ENCODE assay signal across 24 mouse cellular contexts in the genomic region with DNA sequence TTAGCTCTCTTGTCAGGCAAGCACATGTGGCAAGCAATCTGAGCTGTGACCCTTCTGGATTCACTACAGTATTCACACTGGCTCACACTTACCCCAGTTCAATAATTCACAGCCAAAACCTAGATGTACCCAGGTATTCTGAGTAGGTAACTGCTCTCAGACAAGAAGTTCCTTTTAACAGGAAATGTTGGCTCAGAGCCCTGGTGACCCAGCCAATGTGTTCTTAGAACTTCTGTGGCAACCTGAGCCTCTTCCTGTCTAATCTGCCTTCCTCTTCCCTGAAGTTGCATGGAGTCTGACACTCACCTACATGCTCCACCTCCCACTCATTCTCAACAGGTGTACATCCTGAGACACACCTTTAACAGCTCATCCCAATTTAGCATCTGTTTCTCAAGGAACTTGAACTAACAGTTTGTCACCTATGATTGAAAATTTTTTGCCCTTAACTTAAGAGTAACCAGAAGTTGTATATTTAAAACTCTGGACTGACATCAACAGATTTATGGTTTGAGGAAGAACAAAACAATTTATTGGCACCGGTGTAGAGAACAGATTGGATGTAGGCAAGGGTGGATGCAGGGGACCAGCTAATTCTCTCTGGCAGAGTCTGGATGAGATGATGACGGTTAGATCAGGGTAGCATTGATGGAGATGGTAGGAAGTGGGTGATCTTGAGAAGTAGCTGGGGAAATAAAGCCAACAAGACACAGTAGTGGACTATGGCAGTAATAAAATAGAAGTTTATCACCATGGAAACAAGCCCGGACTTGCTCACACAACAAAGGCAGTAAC. TPM values are rescaled to one million over a fixed set of nuclear protein-coding genes. Genes with fewer than 3 reads are reported as not detected.
DNase-seq lines count a peak whose midpoint lies in the region; ATAC-seq and TF ChIP-seq lines count a peak whose summit lies in the region.
"Had no signal": no experiment of that assay in that cellular context is flagged by ENCODE, and none has a peak within 500 bp of the region (broad histone marks: within the 10 kb centered on the region; RNA-seq: fewer than 3 reads in every experiment).

No protein-coding gene starts in this region.

- H3K4me2 ChIP-seq in kidney, embryonic 16.5 days (replicated peaks; ENCODE audit: low read depth, low read length): no peak overlapping the region
- H3K4me2 ChIP-seq: embryonic facial prominence, embryonic 15.5 days; heart, embryonic 11.5 days; hindbrain, embryonic 15.5 days had no signal

- 0 out of 2 replicates have a peak, but pooled peaks have one; percentile 35 for ATAC-seq in kidney, embryonic 16.5 days (ENCODE audit: low FRiP score, low TSS enrichment)
- ATAC-seq in activated CD4-positive, CD25-positive, alpha-beta regulatory T cell, adult 4 months: no peak
- ATAC-seq: forebrain, embryonic 14.5 days; Patski had no signal

- 69% methylated on average over 3 of the region's 3 CpGs for WGBS in kidney, adult 2 months
- WGBS in kidney, embryonic 16.5 days: 73% methylated on average over 3 of the region's 3 CpGs

- no peak for TF ChIP-seq POLR2A in kidney, adult 2 months (IDR thresholded peaks at IDR 0.05; ENCODE audit: low read depth, low read length)

- DNase-seq in kidney, adult 2 months: peak; percentile 73
- no peak for DNase-seq in kidney, postnatal 10 days
- DNase-seq in kidney, postnatal 14 days: no peak
- DNase-seq in layer of hippocampus, adult 9-11 months: peak; percentile 37
- DNase-seq in layer of hippocampus, adult 11-12 months (ENCODE audit: low spot score): no peak
- DNase-seq: adrenal gland, adult 8-10 months; adrenal gland, postnatal 36 days; cerebellum, adult 11 months; cerebellum, adult 8-10 months; cerebellum, postnatal 14 days; embryo, embryonic 11 days; gastrocnemius, postnatal 10 days; heart, adult 2 months had no signal

- H3K4me1 ChIP-seq in kidney, adult 2 months (ENCODE audit: control insufficient read depth, insufficient read depth, low read length): peaks cover 8% of the 10 kb centered on the region; the same call in 1 of the 2 replicates
- H3K4me1 ChIP-seq in kidney, embryonic 16.5 days (ENCODE audit: insufficient read depth, low read length): no peaks in the 10 kb centered on the region
- H3K4me1 ChIP-seq: embryonic facial prominence, embryonic 15.5 days had no signal

- no peaks in the 10 kb centered on the region for H3K27me3 ChIP-seq in kidney, adult 2 months (replicated peaks; ENCODE audit: control insufficient read depth, insufficient read depth, low read length)
- H3K27me3 ChIP-seq in kidney, embryonic 16.5 days (ENCODE audit: insufficient read depth, low read length): no peaks in the 10 kb centered on the region
- H3K27me3 ChIP-seq: CH12.LX; embryonic facial prominence, embryonic 15.5 days; hindbrain, embryonic 15.5 days; Patski had no signal

- no peaks in the 10 kb centered on the region for H3K36me3 ChIP-seq in kidney, adult 2 months (ENCODE audit: control insufficient read depth, insufficient read depth, low read length)
- H3K36me3 ChIP-seq in kidney, embryonic 16.5 days (ENCODE audit: insufficient read depth, low read length): no peaks in the 10 kb centered on the region
- H3K36me3 ChIP-seq: embryonic facial prominence, embryonic 15.5 days; forebrain, embryonic 10.5 days; hindbrain, embryonic 10.5 days; hindbrain, embryonic 15.5 days had no signal

- H3K9ac ChIP-seq in kidney, embryonic 16.5 days (replicated peaks; ENCODE audit: low read length): no peak overlapping the region
- H3K9ac ChIP-seq: embryonic facial prominence, embryonic 15.5 days; hindbrain, embryonic 15.5 days had no signal

- no peaks in the 10 kb centered on the region for H3K9me3 ChIP-seq in kidney, embryonic 16.5 days (ENCODE audit: low read length)
- H3K9me3 ChIP-seq: embryonic facial prominence, embryonic 15.5 days; forebrain, embryonic 10.5 days; hindbrain, embryonic 10.5 days; hindbrain, embryonic 15.5 days had no signal

- TF ChIP-seq CTCF in kidney, adult 2 months (conservative IDR thresholded peaks at IDR 0.05; ENCODE audit: insufficient read depth, insufficient read length, low read depth, low read length): no peak

- H3K4me3 ChIP-seq in kidney, adult 2 months (ENCODE audit: insufficient read depth, low read depth, low read length): no peak overlapping the region
- no peak overlapping the region for H3K4me3 ChIP-seq in kidney, embryonic 16.5 days (ENCODE audit: low read length)
- H3K4me3 ChIP-seq: embryonic facial prominence, embryonic 15.5 days; erythroblast, embryonic 14.5 days; forebrain, embryonic 10.5 days; heart, adult 2 months; hindbrain, embryonic 10.5 days; hindbrain, embryonic 15.5 days had no signal

- peak overlapping the region; percentile 3; the same call in 1 of the 2 replicates for H3K27ac ChIP-seq in kidney, adult 2 months (ENCODE audit: insufficient read depth, low read depth, low read length)
- no peak overlapping the region for H3K27ac ChIP-seq in kidney, embryonic 16.5 days (ENCODE audit: low read length)
- H3K27ac ChIP-seq: embryonic facial prominence, embryonic 15.5 days; forebrain, embryonic 10.5 days; heart, adult 2 months; hindbrain, embryonic 10.5 days; hindbrain, embryonic 15.5 days had no signal

RNA-seq across cellular contexts. Expression of a gene that starts 21.2 kb away (rescaled TPM):
- 43.8 and 57.8 TPM in 2 replicates for polyA plus RNA-seq in kidney, adult 2 months (2012; rRNA removed)
- 22.2 and 28.0 TPM in 2 replicates for polyA plus RNA-seq in kidney, embryonic 16.5 days (2015; fragmentation: Nextera tagmentation; extraction: Ambion mirVana)
- 10 to 100 TPM; 51.2 to 53.3 TPM for polyA plus RNA-seq in activated CD4-positive, CD25-positive, alpha-beta regulatory T cell, adult 4 months (2017; shearing (Covaris generic))

Comparison
In these comparisons a context has a peak if more than half of its experiments do, and no peak if none do; other contexts are left out.
1. DNase-seq: peak in kidney, adult 2 months (single experiment) and layer of hippocampus, adult 9-11 months (single experiment); none in kidney, postnatal 10 days (single experiment), kidney, postnatal 14 days (single experiment) and layer of hippocampus, adult 11-12 months (single experiment).